Mouse (Mus musculus) adrenal gland, postnatal 25 days (tissue): ENCODE measurements at regions not wholly inside any gene's neighbourhood (a gene's known extent, or its start where the extent isn't known, plus 50 kb on each side); places are given as distances from the start of the nearest gene placed in this dataset.

Experiments used
- DNase-seq: peaks from one replicate; pipeline ENCODE4 v3.0.0; 2021; ENCODE audit warnings: mixed read lengths

DNA sequence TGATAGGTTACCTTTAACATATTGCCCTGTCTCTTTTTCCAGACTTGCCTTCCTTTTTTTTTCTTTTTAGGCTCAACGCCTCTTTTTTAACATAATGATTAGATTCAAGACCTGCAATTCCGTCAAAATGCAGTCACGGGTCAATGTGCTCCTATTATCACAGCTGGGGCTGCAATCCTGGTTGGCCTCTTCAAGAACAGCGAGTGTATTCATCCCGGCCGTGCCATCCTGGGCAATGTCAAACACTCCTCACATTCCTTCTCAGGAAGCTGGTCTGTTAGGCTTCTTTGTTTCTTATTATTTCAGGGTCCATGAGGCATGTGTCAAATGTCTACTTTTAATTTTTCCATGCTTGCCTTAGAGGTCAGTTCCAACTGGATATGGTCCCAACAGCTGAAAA, 413.5 kb upstream of the Frg1 start:
- DNase-seq, result no peak

DNA sequence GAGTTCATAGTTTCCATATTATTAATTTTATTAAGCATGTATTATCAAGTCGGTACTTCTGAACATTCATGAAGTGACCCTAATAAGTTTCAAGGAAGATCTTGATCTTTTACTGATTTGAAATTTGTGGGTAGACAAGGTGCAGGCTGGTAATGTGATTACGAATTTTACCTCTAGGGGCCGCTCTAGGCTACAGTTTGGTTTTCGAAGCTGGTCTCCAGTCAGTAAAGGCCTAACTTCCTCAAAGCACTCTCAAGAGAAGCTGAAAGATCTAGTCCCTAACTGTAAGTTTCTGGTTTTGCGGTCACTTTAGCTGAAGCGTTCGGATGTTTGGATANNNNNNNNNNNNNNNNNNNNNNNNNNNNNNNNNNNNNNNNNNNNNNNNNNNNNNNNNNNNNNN, 408.1 kb upstream of the Frg1 start:
- peak; percentile 25 for DNase-seq

DNA sequence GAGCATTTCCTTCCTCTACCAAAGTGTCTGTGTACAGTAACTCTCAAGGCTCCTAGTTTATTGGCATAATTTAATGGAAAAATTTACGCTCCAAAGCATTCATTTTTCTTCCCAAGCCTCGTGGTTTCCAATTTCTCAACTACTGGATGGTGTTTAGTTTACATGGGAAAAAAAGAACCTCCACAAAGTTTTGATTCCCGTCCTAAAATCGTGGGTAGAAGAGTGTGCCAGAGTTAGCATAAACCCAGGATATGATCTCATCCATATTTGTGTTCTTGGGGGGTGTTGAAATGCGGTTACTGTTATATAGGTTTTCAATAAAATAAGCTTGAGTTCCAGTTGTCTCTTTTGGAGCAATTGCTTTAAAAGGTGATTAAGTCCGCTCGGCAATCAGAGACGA, 406.2 kb upstream of the Frg1 start:
- DNase-seq, result no peak

DNA sequence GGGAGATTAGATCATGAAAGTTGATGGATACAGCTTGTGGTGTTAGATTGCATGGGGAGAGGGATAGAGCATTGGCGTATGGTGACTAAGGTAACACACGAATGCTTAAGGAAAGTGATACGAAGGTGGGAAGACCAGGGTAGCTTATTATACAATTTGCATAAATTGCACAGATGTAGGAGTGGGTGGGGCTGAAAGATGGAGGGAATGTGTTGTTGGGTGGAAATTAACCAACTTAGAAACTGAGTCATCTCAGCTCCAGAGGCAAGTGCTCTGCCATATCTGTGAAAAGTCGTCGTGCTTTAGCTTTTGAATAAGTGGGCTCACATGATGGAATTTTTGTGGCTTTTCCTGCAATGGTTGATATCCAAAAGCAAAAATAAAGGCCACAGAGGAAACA, 404.8 kb upstream of the Frg1 start:
- no peak for DNase-seq

DNA sequence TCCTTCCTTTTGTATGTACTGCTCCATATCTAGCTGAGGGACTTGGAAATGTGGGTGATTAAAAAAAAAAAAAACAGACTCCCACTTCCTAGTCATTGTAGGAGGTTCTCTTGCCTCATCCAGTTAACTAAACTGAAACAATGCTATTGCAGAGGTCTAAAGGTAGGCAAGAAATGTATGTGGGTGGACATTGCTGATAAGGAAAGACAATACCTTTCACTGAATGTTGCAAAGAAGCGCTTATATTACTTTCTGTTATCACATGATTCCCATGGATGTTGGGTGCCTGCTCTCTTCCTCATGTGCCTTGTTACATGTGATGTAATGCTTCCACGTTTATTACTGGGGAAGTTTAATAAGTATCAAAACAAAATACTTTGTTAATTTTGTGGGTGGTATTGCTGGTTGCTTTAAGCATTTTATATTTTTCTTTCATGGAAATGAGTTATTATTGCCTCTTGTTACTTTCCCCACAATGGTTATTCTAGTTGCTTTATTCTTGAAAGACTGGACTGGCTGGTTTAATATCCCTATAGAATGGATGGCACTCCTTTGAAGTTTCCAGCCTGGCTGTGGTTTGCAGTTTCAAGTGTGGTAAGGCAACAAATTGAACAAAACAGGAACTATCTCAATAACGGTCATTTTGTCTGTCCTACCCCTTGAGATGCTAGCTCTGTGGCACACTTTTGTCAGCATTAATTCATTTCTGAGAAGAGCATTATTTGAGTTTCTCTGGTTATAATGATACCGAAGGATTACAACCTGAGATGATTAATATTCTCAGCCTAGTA, 403.9 kb upstream of the Frg1 start:
- no peak for DNase-seq

DNA sequence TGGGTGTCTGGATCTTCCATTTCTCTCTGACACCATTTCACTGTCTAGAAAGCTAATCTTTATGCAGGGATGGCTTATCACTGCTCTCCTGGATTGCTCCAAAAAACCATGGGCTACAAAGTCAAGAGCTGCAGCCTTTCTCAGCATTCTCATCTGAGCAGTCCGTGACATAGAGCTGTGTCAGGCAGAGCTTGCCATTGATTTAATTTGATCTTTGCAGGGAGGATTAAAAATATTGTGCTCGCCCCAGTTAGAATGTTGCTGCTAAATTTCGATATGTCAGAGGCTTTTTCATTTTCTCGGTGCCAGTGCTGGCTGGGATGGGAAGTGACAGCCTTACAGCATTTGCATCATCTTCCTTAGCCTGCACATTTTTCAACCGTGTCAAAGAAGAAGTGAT, 401.7 kb upstream of the Frg1 start:
- DNase-seq, result no peak

DNA sequence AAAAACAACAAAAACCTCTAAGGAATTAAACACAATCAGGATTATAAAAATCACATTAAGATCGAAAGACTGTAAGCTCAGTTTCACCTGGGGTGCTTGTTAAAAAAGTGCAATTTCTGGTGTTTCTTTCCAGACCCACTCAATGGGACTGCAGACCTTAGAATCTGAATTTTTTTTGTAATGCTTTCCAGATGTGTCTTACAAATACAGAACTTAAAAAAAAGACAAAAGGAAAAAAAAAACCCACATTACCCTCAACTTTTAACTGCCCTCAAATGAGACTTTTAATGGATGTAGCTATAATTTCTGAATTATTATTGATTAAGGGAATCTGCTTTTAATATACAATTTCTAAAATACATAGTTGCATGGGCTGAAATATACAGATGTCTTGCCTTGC, 401.2 kb upstream of the Frg1 start:
- no peak for DNase-seq

DNA sequence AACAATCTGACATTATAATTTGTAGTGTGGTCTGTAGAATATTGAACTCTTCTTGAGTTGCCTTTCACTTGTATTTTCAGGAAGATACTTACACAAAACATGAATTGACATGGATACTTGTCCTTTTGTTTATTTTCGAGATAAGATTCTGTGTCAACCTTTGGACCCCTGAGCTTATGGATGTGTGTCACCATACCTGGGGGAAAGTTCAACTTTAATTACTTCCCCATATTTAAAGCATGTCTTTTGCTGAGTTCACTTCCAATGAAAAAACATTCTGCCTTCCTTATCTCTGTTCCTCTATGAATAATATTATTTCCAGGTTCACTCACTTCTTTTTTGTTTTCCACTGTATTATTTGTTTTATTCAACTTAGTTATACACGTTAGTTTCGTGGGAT, 398.4 kb upstream of the Frg1 start:
- DNase-seq, result no peak

DNA sequence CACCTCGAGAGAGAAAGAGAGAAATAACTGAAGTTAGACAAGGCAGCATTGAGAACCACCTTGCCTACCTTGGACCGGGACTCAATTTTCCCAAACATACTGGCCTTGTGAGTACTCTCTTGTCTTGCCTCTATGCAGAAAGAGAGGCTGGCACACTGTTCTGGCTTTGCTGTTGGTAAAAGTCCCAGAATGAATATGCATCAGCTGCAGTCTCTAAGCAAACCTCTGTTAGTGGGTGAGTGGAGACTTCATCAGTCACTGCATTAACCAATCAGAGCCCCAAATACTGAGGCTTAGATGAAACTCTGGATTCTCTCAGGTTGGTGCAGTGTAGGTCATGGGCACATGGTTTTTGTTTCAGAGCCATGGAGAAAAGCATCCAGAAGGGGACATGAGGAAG, 378.8 kb upstream of the Frg1 start:
- DNase-seq, result no peak

DNA sequence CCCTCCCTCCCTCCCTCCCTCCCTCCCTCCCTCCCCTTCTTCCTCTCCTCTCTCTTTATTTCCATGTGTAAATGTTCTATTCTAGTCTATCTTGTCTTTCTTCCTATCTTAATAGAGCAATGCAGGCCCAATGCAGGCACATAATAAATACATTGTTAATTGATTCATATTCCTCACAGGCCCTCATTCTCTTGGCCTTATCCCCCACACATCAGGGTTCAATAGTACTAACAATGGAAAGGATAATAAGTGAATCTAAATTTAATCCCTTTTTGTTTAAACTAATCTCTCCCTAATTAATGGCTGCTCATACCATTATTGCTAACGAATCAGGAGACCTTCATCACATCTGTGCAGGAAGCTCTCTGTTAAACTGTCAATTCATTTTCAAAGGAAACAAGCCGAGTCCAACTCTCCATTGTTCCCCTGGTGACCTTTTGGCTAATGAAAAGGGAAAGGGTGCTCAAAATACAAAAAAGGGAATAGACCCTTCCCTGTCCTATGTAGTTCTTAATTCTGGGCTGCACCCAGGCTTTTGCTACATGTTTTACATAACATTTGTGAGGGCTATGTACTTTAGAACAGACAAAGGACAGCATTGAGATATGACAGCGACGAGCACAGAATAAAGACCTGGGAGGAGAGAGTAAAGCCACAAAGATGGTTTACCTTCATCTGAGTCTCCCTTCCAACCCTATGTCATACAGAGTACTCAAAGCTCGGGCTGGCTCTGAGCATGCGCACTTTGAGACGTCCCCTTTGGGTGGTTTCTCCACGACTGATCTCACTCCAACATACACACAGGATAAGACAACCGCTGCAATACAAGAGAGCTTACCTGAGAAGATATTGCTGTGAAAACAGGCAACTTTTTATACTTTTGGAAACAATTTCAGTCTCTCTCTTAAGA, 370.3 kb upstream of the Frg1 start:
- no peak for DNase-seq

DNA sequence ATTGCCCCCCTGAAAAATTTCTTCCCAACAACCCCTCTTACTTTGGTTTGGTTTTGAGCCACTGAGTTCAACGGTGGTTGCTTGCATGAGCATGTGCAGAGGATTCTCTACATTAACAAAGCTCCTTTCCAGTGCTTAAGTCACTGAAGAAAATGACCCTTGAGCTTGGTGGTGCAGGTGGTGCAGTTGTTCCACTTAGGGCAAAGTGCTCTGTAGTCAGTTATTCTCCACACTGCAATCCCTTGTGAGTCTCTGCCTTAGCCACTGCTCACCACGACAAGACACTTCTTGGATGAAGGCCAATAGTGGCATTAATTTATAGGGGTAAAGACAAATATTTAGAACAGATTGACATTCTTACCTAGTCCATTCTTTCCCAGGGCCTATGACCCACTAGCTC, 369.1 kb upstream of the Frg1 start:
- DNase-seq, result no peak

DNA sequence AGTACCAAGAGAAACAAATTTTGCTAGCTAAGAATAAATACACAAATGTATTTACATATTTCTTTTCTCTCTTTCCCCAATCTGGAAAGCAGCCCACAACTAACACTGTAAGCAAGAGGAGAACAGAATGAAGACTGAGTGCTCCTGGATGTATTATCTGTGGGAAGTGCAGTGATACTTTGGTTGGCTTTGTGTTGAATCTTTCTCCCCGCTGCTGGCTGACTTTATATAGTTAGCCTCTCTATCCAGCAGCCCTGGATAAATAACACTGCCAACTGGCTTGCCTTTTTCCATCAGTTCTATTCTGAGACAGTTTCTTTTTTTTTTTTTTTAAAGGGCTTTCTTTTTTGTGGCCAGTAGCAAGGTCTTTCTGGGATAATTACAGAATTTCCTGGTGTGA, 366.0 kb upstream of the Frg1 start:
- no peak for DNase-seq

DNA sequence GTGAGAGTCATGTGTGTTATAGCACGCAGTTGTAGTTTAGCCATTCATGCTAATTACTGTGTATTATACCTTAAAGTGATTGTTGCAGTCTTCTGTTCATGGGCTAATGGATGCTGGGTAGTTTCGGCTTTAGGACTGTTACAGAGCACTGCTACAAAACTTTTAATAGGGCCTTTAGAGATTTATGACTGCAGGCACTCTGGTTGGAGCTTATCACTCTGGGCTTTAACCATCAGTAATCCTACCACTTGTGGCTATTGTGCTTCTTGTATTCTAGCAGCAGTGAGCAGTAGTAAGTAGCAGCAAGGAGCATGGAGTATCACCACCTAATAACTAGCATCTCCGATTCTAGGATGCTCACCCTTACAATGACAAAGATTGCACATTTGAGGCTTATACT, 362.6 kb upstream of the Frg1 start:
- no peak for DNase-seq

DNA sequence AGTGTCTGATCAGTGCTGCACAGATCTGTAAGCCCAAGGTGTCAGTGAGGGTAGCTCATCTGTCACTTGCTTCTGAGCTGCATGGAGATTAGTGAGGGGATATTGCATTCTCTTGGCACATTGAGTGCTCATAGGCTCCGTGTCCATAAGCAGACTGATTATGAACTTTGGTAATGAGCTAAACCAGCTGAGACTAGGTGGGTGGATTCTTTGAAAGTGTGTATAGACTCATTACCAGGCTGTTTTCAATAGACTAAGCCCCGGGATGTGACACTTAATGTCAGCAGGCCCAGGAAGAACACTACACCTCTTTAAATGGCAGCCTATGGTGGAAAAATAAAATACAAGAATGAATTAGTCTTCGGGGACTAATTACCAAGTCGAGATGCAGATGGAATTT, 354.9 kb upstream of the Frg1 start:
- DNase-seq, result no peak

DNA sequence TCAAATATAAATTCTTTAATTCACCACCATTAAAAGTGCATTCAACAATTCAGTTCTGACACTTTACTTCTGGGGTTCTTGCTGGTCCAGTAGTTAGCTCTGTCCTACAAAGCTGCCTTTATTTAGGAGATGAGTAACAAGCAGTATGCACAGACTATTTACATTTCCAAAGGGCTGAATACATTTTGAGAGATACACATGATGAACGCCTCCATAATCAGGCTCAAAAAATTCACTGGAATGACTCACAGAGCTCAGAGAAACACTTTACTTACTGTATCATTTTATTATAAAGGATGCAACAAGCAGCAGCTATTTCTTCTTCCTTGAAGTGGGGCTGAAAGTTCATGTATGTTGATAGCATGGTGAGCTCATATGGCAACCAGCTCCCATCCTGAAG, 336.6 kb upstream of the Frg1 start:
- no peak for DNase-seq

DNA sequence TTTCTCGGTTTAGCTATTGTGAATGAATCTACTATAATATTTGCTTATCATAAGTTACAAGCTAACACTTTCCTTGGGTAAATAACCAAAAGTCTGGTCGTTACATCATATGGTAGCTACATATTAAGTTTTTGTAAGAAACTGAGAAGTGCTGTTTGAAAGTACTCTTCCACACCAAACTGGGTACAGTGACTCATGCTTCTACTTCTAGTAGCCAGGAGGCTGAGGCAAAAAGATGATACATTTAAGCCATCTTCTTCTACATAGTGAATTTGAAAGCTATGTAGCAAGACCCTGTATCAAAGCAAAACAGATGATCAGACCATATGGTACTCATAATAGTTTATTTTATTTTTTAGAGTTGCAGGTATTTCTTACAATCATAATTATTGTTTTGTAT, 335.8 kb upstream of the Frg1 start:
- no peak for DNase-seq

DNA sequence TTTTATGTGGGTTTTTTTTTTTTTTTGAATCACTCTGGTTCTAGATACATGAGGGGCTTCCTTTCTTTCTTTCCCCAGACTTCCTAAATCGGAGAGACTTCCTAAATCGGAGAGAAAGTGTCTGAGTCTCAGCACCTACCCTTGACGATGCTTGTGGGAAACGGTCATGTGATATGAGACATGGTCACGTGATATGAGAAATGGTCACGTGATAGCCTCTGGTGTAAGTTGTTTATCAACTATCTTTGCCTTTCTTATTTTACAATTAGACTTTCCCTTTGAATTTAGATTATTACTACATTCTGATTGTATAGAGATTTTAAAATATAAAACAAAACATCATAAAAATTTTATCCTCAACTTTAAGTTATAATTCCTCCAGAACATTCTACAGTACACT, 330.1 kb upstream of the Frg1 start:
- DNase-seq, result no peak

DNA sequence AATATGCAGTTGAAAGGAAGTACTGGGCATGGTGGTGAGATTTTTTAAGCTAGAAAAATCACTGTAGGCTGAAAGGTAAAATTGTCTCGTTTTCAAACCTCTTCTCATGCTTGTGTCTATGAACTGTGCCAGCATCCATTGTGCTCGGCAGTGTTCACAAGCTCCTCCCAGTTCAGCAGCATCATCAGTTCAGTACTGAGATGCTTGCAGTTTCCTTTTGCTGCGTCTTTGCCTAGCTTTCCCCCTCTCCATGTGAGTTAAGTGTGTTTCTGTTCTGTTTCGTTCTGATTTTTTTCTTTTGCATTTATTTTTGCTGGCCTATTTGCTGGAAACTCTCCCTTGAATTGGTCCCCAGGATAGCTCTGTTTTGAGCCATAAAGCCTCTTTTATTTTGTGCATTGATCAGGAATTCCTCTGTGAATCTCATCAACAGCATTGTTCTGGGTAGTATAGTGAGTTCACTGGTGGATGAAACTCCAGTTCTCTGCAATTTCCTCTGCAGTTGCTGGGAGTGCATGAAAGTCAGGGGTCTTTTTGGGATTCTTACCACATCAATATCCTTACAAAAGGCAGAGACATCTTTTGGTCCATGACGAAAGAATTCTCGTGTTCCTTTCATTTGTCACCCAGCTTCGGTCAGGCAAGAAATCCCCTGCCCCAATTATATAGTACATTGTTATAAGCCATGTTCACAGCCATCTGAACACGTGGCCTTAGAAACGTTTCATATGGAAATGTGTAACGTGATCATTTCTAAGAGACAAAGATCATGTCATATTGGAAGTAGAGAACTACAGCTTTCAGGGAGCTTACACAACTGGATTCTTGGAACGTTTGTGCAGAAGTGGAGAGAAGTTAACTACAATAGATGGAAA, 326.2 kb upstream of the Frg1 start:
- DNase-seq, result no peak

DNA sequence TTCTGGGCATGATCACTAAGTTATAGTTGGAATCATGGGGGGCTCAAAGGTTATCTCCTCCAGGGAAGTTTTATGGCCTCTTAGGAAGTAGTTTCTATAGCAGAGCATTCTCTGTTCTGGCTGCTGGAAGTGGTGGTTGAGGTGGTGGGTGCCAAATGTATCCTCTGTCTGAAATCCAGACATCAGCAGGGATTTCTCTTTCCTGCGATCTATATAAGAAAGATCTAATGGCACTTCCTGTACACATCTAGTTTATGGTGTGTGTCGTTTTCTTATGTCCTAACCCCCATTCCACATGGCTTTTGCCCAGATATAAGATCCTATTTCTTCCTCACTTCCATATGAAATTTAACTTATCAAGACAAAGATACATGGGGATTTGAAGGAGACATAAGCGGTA, 300.1 kb upstream of the Frg1 start:
- no peak for DNase-seq

DNA sequence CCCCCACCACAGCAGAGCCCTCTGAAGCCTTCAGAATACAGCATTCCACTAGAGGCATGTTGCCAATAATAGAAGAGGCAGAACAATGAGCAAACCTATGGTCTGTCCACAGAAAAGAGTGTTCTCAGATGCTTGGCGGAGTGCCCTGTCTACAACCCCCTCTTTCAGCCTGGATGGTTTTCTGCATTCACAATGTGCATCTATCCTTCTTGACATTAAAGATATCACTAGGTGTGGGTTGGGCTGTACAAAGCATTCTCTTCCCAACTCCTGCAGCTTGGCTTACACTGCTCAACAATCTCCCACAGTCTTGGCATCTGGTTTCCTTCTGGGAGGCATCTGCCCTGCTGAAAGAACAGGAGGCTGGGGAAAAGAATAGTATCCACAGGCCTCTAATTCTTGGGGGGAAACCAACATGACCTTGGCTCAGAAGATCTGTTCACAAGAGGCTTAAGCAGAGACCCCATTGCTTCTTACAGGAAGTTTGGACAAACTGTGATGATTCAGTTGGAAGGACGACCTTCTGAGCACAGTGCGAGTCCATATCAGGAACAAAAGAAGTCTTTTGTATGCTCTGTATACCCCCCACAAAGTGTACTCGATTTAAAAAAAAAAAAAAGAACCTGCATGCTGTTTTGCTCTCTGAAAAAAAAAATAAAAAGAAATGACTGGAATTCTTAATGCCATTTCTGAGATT, 296.9 kb upstream of the Frg1 start:
- no peak for DNase-seq

DNA sequence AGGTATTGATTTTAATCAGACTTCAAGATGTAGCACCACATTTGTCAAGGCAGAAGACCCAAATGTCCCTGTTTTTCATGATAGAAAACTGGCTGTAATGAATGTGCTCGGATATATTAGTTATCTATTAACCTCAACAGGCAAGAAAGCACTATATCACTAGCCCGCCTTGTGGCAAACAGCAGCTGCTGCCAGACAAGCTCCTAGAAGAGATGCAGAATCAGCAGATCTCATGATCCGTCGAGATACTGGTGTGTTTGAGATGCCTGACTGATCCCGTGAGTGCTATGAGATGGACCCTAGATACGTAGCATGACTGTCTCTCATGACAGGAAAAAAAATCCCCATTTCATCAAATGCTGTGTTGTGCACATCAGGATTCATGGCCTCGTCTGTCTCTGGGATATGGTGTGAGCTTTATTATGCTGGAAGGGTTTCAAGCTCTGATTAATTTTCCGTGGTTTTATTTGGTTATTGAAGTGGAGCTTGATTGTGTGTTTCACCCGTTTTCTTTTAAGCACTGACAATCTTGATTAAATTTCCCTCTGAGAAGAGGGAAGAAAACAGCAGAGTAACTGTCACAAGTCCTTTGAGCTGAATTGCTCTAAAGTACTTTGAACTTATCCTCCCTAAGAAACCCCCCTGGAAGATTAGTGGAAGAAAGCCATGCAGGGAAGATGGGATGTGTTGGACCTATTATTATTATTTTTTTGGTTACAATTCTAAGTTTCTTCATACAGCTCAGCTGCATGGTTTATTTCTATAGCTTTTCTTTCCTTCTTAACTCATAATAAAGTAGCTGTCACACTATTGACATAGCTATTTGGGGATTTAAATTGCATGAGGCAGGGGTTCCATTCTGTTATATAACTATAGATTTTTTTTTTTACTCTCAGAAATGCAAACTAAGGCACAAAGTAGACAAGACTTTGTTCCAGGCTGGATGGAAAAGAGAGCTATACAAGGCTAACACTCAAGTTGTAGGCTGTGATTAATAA, 287.4 kb upstream of the Frg1 start:
- no peak for DNase-seq
